Mouse (Mus musculus) testis, postnatal 10 days (tissue): ENCODE results near the gene Ahcyl1.
"Not testable (repeated sequence)": the region's sequence is repeated elsewhere in the genome, so short reads cannot be mapped to it uniquely, and the experiment has no call there.

Experiments used
- DNase-seq: peaks from one replicate; pipeline ENCODE4 v3.0.0; 2021; ENCODE audit warnings: low spot score

Gene Ahcyl1

DNA sequence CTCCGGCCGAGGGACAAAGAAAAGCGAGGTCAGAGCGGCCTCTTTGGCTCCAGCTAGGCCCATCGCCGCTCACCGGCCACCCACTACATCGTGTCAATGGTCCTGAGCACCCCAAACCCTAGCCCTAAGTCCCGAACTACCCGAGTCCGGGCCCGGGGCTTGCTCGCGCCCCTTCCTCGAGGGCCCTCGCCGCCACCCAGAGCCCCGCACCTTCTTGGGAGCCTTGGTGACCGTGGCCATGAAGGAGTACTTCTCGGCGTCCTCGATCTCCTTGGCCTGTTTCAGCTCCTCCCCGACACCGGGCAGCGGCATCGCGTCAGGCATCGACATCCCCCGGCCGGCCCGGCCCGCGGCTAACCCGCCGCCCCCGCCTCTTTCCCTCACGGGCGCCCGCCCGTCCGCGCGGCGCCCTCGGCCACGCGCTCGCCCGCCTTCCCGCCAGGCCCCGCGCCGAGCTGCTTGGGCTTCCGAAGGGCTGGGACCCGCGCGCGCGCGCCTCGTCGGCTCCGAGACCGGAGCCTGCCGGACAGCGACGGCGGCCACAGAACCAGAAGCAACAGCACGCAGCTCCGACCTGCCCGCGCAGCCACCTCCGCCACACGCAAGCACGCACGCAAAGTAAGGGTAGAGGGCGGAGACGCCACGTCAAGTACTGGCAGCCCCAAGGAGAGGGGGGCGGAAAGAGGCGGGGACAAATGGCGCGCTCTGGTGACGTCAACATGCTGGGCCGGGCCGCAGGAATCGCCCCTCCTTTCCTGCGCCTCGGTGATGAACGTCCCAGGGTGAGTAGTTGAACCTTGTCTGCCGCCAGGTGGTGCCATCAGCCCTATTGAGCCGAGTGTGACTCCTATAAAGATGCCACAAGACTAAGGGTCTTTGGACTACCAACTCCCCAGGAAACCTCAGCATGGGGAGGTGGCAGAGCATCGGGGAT, at the start of gene Ahcyl1:
Gene Ahcyl1, minus strand, starts transcription at position 613 of the 934 bp plus-strand sequence.
- DNase-seq, result peak; percentile 99

DNA sequence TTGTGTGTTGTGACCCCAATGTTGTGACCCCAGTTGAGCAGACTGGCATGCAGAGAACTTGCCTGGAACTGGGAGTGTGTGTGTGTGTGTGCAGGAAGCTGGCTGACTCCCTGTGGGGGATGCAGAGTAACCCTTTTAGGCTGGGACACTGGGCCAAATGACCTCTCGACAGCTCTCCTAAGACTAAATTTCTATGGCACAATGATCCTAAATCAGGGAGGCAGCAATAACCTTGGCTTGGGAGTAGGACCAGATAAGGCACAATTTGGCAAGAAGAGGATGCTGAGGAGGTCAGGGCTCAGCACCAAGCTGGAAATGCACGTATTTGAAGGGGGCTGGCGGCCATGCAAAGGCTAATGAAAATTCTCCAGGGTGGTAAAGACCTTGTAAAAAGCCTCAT, 49.7 kb upstream of the Ahcyl1 start:
- no peak for DNase-seq

DNA sequence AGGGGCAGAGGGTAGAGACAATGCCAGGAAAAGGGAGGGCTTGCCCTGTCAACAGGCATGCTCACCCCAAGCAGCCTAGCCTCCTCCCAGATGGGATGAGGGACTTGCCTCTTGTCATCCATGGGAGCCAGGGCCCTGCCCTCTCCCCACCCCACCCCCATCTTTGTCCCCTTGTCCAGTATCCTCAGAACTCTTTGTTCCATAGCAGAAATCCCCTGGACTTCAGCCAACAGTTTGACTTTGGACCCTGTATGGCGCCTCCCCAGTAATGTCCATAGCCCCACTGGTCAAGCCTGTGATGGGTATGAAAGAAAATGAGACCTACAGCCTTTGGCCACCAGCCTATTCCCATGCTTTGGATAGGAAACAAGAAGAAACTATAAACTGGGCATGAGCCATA, 47.3 kb upstream of the Ahcyl1 start:
- DNase-seq, result no peak

DNA sequence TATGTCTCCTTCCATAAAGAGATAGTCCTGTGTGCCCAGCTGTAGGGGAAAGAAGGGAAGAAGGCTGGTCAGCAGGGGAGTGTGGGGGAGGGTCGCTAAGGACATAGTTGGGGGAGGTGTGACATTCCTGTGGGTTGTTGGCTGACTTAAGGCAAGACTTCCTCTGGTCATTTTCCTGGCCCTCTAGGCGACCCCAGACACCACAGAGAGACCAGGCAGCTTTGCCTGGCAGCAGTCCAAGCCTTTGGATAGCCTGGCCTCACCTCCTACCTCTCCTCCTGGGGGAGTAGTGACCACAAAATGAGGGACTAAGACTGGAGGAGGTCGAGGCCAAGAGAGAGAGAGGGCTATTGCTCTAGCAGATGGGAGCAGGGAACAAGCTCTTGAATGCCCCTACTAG, 46.7 kb upstream of the Ahcyl1 start:
- no peak for DNase-seq

DNA sequence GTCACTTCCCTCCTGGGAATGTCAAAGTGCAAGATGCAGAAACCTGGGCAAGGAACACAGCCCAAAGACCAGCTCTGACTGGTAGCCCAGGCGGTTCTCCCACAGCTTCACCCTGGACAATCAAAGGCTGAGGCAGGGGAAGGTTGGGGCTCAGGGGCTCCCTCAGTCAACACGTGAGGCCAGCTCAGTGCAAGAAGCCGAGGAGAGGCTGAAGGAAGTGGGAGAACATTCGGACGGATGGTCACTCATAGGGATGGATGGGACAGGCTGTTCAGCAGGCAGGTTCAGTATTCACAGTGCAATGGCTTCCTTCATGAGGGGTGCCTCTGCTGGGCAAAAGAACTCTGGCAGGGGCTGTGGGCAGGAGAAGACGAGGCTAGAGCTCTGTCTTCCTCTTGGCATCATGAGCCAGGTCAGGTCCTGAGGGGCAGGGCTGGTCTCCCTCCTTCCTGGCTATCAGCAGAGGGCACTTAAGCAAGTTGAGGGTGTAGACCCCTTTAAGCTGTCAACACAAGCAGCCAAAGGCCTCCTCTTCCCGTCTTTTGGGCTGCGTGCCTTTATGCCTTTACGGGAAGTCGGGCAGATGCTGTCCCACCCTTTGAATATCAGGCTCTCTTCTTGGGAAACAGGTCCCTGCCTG, 45.8 kb upstream of the Ahcyl1 start:
- DNase-seq, result no peak

DNA sequence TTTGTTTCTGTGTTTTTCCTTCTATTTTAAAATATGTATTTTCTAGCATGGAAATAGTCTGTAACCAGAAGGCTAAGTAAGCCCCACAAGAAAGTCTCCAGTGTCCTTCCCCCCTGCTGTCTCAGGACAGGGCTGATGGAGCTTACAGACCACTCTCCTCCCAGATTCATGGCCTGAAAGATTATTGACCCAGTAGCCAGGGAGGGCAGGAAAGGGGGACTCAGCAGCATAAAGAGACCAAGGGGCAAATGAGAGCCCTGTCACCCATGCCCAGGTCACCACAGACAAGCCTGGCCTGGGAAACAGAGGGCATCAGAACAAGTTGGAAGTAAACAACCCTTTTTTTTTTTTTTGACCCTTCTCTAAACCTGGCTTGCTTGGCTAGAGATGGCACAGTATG, 45.0 kb upstream of the Ahcyl1 start:
- DNase-seq, result no peak

DNA sequence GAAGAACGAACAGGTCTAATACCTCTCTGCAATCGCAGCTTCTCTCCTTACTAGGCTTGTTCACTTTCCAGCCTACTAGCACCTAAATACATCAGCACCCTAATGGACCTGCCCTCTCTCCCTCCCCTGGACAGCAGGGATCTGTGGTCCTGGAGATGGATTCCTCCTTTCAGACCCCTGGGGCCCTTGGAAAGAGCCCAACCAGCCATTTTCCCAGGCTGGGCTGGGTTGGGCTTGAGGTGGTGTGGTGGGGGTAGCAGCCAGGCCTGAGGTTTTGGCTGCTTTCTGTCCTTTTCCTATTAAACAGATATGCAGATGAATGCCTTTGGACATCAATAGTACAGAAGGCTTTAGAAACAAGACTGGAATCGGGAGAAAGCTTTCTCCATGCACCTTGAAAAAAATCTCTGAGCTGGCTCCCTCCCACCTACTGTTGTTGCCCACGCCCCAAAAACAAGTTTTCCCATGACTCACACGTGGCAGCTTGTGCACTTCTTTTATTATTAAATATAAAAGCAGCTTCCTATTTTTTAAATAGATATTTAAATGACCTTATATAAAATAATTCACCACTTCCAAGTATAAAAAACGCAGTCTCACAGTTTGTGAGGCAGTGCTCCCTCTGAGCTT, 44.3 kb upstream of the Ahcyl1 start:
- peak; percentile 87 for DNase-seq

DNA sequence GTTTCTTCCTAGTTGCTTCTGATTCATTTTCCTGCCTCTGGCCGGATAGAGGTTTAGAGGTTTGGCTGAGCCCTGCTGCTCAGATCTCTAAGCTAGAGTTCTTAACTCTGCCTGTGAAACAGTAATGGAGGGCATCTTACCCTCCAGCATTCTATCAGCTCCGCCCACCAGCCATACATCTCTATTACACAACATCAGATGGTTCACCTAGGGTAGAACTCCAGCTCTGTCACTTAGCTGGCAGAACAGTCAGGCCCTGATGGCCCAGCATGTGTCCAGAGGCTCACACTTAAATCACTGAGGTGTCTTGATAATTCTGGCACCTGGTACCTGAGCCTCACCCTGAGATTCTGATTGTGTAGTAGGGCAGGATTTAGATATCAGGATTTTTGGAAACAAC, 43.6 kb upstream of the Ahcyl1 start:
- DNase-seq, result no peak

DNA sequence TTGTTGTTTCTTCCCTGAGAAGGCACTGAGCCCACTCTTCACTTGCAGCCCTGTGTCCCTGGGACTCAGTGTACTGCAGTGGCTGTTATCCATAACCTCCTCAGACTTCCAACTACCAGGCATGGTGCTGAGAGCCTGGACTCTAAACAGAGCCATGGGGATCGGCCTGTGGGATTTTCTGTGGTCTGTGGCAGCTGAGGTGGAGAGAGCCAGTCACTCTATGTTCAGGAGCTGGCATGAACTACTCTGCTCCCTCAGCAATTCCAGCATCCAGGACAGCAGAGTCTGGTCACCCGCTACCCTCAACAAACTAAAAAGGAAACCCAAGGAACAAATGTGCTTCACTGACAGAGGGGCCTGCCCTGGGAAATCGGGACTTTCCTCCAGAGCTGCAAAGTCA, 43.1 kb upstream of the Ahcyl1 start:
- no peak for DNase-seq

DNA sequence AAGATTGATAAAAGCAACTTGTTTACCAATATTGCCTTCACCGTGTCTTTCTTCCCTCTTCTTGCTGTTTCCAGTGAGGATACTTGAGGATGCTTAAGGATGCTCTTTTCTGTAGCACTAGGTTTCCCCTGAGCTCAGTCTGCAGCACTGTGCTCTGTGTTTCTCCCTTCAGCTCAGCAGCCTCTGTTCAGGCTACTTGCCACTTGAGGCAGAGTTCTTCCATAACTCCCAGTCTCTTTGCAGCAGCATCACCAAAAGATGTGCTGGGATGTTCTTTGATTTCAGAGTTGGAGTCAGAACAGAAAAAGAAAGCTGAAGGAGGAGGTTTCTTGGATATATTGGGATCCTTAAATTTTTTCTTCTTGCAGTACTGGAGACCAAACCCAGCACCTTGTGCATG, 42.3 kb upstream of the Ahcyl1 start:
- no peak for DNase-seq

DNA sequence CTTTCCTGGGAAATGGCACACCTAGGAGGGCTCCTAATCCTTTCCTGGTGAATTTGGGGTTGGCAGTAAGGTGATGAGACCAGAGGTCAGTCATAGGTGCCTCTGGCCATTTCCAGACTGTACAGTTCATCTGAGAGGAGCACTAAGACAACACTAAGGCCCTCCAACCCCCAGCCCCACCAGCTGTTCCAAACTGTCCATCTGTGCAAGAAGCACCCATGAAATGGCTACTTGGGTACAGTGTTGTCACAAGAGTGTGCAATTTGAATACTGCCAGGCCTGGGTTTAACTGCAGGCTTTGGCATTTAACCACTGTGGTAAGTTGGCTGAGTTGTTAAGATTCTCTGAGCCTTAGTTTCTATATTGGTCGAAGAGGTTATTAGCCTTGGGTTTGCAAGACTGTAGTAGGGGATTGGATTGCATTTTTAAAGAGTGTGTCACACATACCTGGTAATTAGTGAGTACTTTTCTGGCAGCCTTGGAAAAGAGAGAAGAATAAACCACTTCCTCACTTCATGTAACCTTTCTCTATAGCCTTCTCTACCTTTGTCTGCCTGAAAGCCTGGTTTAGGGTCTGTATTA, 41.3 kb upstream of the Ahcyl1 start:
- no peak for DNase-seq

DNA sequence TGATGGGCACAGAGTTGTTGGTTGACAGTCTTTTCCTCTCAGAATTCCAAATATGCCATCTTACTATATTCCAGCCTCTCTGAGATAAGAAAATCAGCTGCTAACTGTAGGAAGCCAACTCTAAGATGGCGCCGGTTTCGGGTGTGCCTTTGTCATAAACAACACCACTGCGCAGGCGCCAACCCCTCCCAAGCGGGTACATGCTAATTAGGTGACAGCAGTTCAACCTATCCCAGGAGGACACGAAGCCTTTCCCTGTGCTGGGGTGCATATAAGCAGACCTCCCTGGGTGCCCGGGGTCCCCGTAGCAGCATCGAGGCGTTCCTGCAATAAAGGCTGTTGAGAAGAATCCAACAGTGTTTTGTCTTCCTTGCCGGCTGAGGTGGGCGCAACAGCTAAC, 39.3 kb upstream of the Ahcyl1 start:
- not testable (repeated sequence) for DNase-seq

DNA sequence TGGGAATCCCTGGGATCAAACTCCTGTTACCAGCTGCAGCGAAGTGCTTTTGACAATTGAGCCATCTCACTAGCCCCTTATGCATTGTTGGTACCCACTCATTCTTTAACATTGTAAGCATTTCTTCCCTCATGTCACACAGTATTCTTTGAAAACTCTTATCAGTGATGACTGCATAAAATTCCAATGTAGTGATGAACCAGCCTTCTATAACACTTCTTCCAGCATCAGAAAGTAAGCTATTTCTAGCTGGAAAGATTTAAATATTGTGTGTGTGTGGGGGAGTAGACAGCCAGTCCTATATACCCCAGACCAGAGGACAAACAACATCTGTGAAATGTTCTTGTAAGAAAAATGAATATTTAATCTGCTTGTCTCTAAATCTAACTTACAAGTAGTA, 37.0 kb upstream of the Ahcyl1 start:
- no peak for DNase-seq

DNA sequence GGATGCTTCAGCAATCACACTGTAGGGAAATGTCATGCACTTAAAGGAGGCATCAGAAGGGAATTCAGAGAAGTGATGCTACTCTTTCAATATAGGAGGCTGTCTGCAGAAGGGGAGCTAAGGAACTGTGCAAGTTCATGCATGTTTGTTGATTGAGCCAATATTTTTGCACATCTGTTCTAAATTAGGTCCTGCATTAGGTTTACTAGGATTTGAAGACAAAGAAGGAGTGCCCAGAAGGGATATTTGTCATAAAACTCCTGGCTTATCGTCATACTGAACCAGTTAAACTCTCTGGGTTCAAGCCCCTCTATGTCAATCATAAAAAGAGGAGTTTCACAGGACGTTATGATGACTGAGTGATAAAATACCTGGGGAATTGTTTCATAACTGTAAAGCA, 33.9 kb upstream of the Ahcyl1 start:
- no peak for DNase-seq

DNA sequence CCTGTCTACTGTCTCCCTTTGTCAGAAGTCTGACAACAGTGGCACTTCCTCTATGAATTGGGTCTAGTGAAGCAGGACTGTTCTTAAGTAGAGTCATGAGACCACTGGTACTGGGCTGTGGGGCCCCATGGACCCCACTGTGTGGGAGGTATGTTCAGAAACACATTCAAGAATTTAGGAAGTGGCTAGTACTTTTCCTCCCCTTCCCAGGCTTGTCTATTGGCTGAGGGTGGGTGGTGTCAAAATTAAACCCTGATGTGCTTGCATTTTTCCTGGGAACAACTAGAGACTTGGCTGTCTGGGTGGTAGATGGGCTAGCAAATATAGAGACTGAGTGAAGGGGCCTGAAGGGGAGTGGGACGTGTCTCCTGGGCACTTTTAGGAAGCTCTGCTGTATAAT, 32.1 kb upstream of the Ahcyl1 start:
- DNase-seq, result no peak

DNA sequence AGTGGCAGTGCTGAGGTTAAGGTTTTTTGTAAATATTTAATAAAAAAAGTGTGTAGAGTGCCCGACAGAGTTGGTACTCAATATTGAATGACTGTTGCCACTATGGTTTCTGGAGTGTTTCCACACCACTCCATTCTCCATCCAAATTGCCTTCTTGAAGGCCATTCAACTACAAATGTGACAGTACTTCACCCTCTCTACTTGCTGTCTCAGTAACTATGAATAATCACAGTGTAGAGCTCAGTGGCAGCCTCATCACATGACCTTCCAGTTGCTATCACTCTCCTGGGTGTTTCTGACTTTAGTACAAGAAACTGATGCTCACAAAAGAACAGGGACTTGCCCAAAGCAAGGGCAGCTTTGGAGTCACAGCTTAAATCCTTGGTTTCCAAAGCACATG, 19.6 kb upstream of the Ahcyl1 start:
- no peak for DNase-seq

DNA sequence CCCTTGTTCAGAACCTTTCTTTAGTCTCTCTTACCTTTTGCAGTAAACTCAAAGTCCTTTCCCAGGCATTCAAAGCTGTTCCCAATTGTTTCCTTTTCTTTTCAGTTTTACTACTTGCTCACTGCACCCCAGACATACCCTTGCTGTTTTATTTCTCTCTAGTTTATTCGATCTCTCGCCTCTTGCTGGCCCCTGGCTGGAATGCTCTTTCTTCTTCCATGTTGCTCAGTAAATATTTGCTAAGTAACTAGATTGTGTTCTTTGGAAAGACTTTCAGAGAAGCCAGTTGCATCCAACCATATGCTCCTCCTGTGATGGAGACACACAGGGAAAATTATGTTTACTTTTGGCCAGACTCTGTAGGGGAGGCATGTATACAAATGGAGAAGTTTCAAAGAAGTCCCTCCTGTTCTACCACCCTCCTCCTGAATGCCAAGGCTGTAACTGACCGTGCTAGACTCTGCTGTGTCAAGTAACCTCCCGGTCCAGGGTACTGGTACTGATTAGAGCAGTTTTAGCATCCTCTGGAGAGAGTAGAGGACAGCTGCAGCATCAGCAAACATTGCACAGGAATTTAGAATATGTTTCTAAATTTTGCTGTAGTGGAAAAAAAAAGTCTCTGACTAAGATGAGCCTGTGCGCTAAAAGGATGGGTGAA, 18.0 kb upstream of the Ahcyl1 start:
- no peak for DNase-seq

DNA sequence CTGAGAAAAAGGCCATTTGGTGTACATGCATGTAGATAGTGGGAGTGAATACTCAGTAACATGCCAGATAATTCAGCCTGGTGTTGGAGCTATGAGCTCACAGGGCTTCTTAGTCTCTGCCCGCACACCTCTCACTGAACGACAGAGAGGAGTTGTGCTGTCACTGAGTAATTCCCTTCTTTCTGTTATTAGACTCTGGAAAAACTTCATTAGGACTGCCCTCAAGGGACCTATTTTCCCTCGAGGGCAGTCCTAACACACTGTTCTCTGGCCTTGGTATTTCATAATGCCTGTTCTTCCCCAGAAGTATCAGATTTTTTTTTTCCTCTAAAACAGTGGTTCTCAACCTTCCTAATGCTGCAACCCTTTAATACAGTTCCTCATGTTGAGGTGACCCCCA, 15.7 kb upstream of the Ahcyl1 start:
- no peak for DNase-seq

DNA sequence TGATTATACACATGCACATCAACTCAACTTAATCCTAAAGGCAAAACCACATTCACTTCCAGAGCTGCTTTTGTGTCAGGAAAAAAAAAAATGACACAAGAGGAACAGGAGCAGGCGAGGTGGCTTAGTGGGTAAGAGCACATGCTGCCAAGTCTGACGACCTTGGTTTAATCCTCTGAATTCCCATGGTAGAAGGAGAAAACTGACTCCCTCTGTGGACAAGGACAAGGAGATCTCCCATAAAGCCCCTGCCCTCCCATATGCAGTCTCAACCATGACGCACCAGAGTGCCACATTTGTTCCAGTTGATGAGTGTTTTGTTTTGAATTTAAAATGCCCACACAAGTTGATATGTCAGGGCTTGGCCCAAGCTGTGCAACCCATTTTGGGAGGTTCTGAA, 12.8 kb upstream of the Ahcyl1 start:
- DNase-seq, result no peak

DNA sequence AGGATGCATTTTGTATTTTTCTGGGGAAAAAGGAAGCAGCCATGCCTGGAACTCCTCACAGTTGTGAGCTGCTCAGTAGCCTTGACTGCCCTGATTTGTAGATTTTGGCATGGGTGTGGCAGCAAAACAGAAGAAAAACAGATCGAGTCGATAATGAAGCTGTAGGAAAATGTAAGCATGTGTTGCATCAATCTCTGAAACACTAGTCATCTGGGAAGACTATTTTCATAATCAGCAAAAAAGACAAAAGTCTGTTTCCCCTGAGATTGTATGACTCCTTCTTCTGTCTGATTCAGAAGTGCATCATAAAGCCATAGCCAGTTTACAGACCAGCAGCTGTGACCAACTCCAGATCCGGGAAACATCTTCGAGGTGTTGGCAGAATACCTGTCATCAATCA, 10.9 kb upstream of the Ahcyl1 start:
- DNase-seq, result no peak

DNA sequence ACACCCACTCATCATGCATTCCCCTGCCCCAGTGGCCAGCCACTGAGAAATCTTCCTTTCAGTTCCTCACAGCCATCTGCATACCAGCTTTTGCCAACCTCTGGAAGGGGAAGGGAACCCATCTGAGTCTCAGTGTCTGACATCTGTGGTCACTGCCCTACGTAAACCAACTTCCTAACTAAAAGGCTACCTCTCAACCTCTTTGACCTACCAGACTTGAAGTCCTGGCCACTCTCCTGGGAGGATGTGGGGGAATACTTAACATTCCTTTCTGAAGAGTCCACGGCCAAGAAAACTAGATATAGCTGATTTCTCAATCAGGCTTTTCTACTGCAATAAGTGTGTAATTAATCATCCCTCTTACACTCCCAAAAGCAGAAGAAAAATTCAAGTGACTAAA, 9.8 kb upstream of the Ahcyl1 start:
- no peak for DNase-seq

DNA sequence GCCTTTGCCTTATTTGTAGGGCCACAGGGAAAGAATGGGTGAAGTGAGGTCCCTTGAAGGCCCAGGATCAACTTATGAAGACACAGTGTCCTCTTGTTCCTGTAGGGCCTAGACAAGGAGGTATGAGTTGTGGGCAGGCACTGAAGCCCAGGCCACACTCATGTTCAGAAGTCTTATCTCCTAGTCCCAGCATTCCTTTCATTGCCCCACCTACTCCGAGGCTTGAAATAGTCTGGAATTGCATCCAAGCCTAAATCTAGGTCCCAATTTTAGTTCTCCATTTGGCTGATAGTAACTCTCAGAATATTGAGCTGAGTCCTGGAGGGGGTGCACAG, 8.0 kb upstream of the Ahcyl1 start:
- no peak for DNase-seq
